Mouse (Mus musculus) forebrain, embryonic 12.5 days (tissue): ENCODE measurements at regions not wholly inside any gene's neighbourhood (a gene's known extent, or its start where the extent isn't known, plus 50 kb on each side); places are given as distances from the start of the nearest gene placed in this dataset.

Source experiments
- ATAC-seq: fragments of 200-750 bp; cut with Nextera tagmentation; 2 replicates; pipeline ENCODE4 v1.8.0; 2017; ENCODE audit warnings: moderate TSS enrichment; ENCODE audit not compliant: low FRiP score
- H3K27ac ChIP-seq: fragments of 300-500 bp; sonication (generic); 2 replicates; pipeline ENCODE4 v1.5.1; 2016; ENCODE audit warnings: mild to moderate bottlenecking
- H3K27me3 ChIP-seq: fragments of 300-500 bp; sonication (generic); 2 replicates; pipeline ENCODE4 v1.6.1; 2016; ENCODE audit warnings: mild to moderate bottlenecking
- H3K36me3 ChIP-seq: fragments of 300-500 bp; sonication (generic); replicated peaks from 2 replicates; pipeline ENCODE4 v1.6.1; 2016; ENCODE audit warnings: mild to moderate bottlenecking
- H3K4me1 ChIP-seq: fragments of 300-500 bp; sonication (generic); 2 replicates; pipeline ENCODE4 v1.6.1; 2016
- H3K4me2 ChIP-seq: fragments of 300-500 bp; sonication (generic); 2 replicates; pipeline ENCODE4 v1.6.1; 2016; ENCODE audit warnings: mild to moderate bottlenecking, moderate library complexity
- H3K4me3 ChIP-seq: fragments of 300-500 bp; sonication (generic); replicated peaks from 2 replicates; pipeline ENCODE4 v1.5.1; 2016; ENCODE audit warnings: mild to moderate bottlenecking
- H3K9ac ChIP-seq: fragments of 300-500 bp; sonication (generic); 2 replicates; pipeline ENCODE4 v1.6.1; 2016; ENCODE audit warnings: mild to moderate bottlenecking
- H3K9me3 ChIP-seq: fragments of 300-500 bp; sonication (generic); 2 replicates; pipeline ENCODE4 v1.6.1; 2016
- WGBS: fragments of 180-500 bp; shearing (Covaris S2); methylation state at CpG from one replicate; pipeline ENCODE4 v1.1.7; 2016; 5-methylcytosine and 5-hydroxymethylcytosine counted together

GRCm38 (mm10) chr3:150752787-150753186 lies 684.9 kb upstream of the Adgrl4 start:
- Histone ChIP-seq H3K36me3 (no peaks in the 10 kb centered on the region), H3K4me2 (no peak overlapping the region), H3K9me3 (no peaks in the 10 kb centered on the region), H3K27me3 (no peaks in the 10 kb centered on the region), H3K27ac (no peak overlapping the region), H3K4me1 (no peaks in the 10 kb centered on the region), H3K9ac (no peak overlapping the region), H3K4me3 (no peak overlapping the region)
- no peak for ATAC-seq
- 92% methylated on average over 1 of the region's 1 CpGs for WGBS

DNA sequence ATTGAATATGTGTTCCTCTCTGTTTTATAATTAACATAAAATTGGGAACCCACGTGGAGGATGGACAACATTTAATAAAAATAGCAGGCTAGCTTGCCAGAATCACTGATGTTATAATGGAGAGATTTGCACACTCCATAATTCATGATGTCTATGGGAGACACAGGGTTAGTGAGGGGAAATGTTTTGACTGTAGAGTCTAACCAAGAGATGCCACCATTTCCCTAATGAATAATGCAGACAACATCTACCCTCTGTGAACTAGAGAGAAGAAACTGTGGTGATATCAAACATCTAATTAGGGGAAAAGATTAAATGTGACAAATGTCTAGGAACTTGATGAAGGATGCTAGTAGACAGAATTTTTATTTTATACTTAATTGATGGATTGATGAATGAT lies 677.8 kb upstream of the Adgrl4 start:
- H3K9me3 ChIP-seq: no peaks in the 10 kb centered on the region
- H3K4me1 ChIP-seq: no peaks in the 10 kb centered on the region
- H3K27me3 ChIP-seq: no peaks in the 10 kb centered on the region
- no peaks in the 10 kb centered on the region for H3K36me3 ChIP-seq
- ATAC-seq: peak; percentile 65; the same call in 1 of the 2 replicates
- no peak overlapping the region for H3K9ac ChIP-seq
- no peak overlapping the region for H3K4me2 ChIP-seq
- no peak overlapping the region for H3K4me3 ChIP-seq
- H3K27ac ChIP-seq: no peak overlapping the region
- WGBS: 54% methylated on average over 1 of the region's 1 CpGs

DNA sequence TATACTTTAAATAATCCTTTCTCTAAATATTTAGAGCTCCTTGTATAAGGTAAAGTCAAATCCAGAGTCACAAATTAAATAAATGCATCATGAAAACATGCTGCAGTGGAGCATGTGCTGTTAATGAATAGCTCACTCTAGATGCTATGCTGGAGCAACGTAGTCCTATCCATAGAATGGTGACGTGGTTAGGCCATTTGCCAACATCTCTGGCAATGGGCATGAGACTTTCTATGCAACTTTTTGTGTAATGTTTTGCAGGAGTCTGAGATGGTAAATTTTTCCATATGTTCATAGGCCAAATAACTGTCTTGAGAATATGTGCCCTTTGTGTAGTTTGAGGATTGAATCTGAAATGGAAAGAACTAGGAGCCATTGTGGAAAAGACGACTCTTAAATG lies 653.1 kb upstream of the Adgrl4 start:
- no peaks in the 10 kb centered on the region for H3K36me3 ChIP-seq
- H3K4me1 ChIP-seq: no peaks in the 10 kb centered on the region
- no peak overlapping the region for H3K27ac ChIP-seq
- no peak overlapping the region for H3K4me2 ChIP-seq
- H3K4me3 ChIP-seq: no peak overlapping the region
- 86% methylated on average over 3 of the region's 3 CpGs for whole genome bisulfite sequencing
- no peaks in the 10 kb centered on the region for H3K27me3 ChIP-seq
- H3K9ac ChIP-seq: no peak overlapping the region
- ATAC-seq: no peak
- H3K9me3 ChIP-seq: no peaks in the 10 kb centered on the region

DNA sequence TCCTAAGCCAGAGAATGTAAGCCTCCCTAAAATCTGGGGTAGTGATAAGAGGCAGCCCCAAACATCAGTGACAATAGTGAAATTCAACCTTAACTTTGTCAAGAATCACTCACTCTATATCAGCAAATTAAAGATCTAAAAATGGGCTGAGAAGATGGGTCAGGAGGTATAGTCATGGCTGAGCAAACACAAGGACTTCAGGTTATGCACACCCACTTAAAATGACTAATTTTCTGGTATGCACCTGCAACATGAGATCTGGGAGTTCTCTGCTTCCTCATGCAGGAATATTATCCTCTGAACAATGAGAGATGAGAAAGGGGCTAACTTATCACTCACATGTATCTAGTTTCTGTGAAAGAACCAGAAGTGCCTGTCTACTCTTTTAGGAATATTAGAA lies 619.9 kb upstream of the Adgrl4 start:
- Histone ChIP-seq H3K4me2 (no peak overlapping the region), H3K9me3 (no peaks in the 10 kb centered on the region), H3K36me3 (no peaks in the 10 kb centered on the region), H3K27me3 (no peaks in the 10 kb centered on the region), H3K9ac (no peak overlapping the region), H3K27ac (no peak overlapping the region), H3K4me1 (no peaks in the 10 kb centered on the region), H3K4me3 (no peak overlapping the region)
- no peak for ATAC-seq

DNA sequence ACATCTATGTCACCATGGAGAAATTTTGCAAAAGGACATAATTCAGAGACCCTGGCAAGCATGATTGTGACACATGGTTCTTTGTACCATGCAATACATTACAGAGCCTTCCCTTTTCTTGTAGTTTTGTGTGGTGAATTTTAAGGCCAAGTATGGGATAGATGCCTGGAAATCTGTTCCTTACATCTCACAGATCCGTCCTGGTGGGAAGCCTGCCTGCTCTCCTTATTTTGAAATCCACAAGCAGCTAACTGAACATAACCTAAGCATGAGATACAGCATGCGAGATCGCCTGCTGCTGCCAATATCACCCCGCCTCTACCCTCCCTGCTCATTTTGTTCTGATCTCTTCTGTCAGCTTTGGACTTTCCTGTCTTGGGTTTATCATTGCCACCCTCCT lies 618.3 kb upstream of the Adgrl4 start:
- H3K27ac ChIP-seq: no peak overlapping the region
- no peaks in the 10 kb centered on the region for H3K9me3 ChIP-seq
- H3K4me3 ChIP-seq: no peak overlapping the region
- 80% methylated on average over 4 of the region's 4 CpGs for WGBS
- no peak overlapping the region for H3K4me2 ChIP-seq
- no peaks in the 10 kb centered on the region for H3K36me3 ChIP-seq
- H3K9ac ChIP-seq: no peak overlapping the region
- H3K27me3 ChIP-seq: no peaks in the 10 kb centered on the region
- H3K4me1 ChIP-seq: no peaks in the 10 kb centered on the region
- ATAC-seq: no peak

- ATAC-seq: no peak
Measured at GRCm38 (mm10) chr3:150820039-150820438, 617.6 kb upstream of the Adgrl4 start.

GRCm38 (mm10) chr3:150846029-150846428 lies 591.7 kb upstream of the Adgrl4 start:
- no peak overlapping the region for H3K4me3 ChIP-seq
- H3K4me2 ChIP-seq: no peak overlapping the region
- no peaks in the 10 kb centered on the region for H3K36me3 ChIP-seq
- 84% methylated on average over 2 of the region's 2 CpGs for WGBS
- H3K9me3 ChIP-seq: no peaks in the 10 kb centered on the region
- no peak overlapping the region for H3K27ac ChIP-seq
- no peak for ATAC-seq
- H3K9ac ChIP-seq: no peak overlapping the region
- no peaks in the 10 kb centered on the region for H3K4me1 ChIP-seq
- H3K27me3 ChIP-seq: no peaks in the 10 kb centered on the region

More at GRCm38 (mm10) chr3:150820039-150820438, 617.6 kb upstream of the Adgrl4 start:
- Histone ChIP-seq H3K4me1 (no peaks in the 10 kb centered on the region), H3K4me2 (no peak overlapping the region), H3K4me3 (no peak overlapping the region), H3K27ac (no peak overlapping the region), H3K9ac (no peak overlapping the region), H3K36me3 (no peaks in the 10 kb centered on the region), H3K27me3 (no peaks in the 10 kb centered on the region), H3K9me3 (no peaks in the 10 kb centered on the region)
- WGBS: 87% methylated on average over 5 of the region's 5 CpGs

DNA sequence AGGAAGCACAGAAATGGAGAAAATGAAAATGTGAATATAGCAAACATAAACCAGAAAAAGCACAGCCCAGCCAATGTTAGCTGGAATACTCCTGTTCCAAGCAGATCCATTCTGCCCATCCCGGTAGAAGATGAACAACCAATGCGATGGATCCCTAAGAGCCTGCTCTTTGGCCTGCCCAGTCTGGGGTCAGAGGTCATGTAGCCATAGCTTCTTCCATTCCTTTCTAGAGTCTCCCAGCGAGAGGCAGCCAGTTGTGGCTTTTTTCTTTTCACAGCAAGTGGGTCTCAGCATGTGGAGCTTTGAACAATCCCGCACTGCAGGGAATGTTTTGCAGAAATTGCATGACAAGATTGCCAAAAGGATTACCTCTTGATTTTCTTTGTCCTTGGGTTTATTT lies 585.6 kb upstream of the Adgrl4 start:
- H3K27me3 ChIP-seq: no peaks in the 10 kb centered on the region
- H3K27ac ChIP-seq: no peak overlapping the region
- H3K4me2 ChIP-seq: no peak overlapping the region
- no peaks in the 10 kb centered on the region for H3K36me3 ChIP-seq
- H3K9ac ChIP-seq: no peak overlapping the region
- H3K4me3 ChIP-seq: no peak overlapping the region
- ATAC-seq: no peak
- no peaks in the 10 kb centered on the region for H3K4me1 ChIP-seq
- 6% methylated on average over 4 of the region's 4 CpGs for WGBS
- H3K9me3 ChIP-seq: no peaks in the 10 kb centered on the region

GRCm38 (mm10) chr3:150896668-150897067 lies 541.0 kb upstream of the Adgrl4 start:
- ATAC-seq: no peak
- Histone ChIP-seq H3K9me3 (no peaks in the 10 kb centered on the region), H3K9ac (no peak overlapping the region), H3K36me3 (no peaks in the 10 kb centered on the region), H3K4me2 (no peak overlapping the region), H3K27me3 (no peaks in the 10 kb centered on the region), H3K27ac (no peak overlapping the region), H3K4me1 (no peaks in the 10 kb centered on the region), H3K4me3 (no peak overlapping the region)
- 78% methylated on average over 2 of the region's 2 CpGs for WGBS

DNA sequence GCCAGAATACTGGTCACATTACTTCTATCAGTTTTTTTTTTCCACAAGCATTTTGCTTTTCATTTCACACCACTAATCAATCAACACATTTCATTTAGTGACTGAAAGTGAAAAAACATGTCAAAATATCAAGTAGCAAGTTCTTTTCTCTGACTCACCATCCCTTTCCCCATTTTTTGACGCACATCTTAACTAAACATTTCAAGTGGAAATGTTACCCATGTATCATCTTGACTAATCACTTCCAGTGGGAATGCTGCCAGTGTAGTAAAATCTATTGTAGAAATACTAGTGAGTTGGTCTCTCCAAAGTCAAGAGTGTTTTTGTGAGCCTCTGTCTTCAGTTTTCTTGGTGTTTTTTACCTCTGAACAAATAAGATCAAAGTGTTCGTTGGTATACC lies 527.6 kb upstream of the Adgrl4 start:
- Histone ChIP-seq H3K27ac (no peak overlapping the region), H3K9me3 (no peaks in the 10 kb centered on the region), H3K4me1 (no peaks in the 10 kb centered on the region), H3K36me3 (no peaks in the 10 kb centered on the region), H3K4me3 (no peak overlapping the region), H3K4me2 (no peak overlapping the region), H3K27me3 (no peaks in the 10 kb centered on the region), H3K9ac (no peak overlapping the region)
- no peak for ATAC-seq
- WGBS: 91% methylated on average over 2 of the region's 2 CpGs

DNA sequence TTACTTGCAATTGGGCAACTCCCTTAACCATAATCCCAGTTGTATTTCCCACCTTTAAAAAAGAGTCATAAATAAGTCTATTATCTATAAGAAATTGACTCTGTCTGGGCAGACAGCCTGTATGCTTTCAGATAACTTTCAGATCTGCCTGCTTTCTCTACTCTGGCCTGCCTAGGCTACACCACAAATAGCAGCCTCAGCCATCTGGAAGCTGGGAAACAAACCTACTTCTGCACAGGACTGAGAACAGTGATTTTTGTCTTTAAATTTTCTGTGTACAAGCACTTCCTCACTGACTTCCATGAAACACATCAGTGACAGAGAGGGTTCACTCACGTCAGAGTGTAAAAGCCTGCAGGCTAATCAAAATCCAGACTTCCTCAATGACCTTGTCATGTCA lies 482.8 kb upstream of the Adgrl4 start:
- Histone ChIP-seq H3K27me3 (no peaks in the 10 kb centered on the region), H3K4me3 (no peak overlapping the region), H3K9ac (no peak overlapping the region), H3K4me2 (no peak overlapping the region), H3K27ac (no peak overlapping the region), H3K4me1 (no peaks in the 10 kb centered on the region), H3K36me3 (no peaks in the 10 kb centered on the region), H3K9me3 (no peaks in the 10 kb centered on the region)
- 73% methylated on average over 1 of the region's 1 CpGs for WGBS
- ATAC-seq: no peak

GRCm38 (mm10) chr3:150999652-151000051 lies 438.0 kb upstream of the Adgrl4 start:
- Histone ChIP-seq H3K27ac (no peak overlapping the region), H3K4me3 (no peak overlapping the region), H3K4me2 (no peak overlapping the region), H3K9me3 (no peaks in the 10 kb centered on the region), H3K9ac (no peak overlapping the region), H3K27me3 (no peaks in the 10 kb centered on the region), H3K36me3 (no peaks in the 10 kb centered on the region), H3K4me1 (no peaks in the 10 kb centered on the region)
- ATAC-seq: 0 out of 2 replicates have a peak, but pooled peaks have one; percentile 51
- WGBS: 68% methylated on average over 2 of the region's 2 CpGs

DNA sequence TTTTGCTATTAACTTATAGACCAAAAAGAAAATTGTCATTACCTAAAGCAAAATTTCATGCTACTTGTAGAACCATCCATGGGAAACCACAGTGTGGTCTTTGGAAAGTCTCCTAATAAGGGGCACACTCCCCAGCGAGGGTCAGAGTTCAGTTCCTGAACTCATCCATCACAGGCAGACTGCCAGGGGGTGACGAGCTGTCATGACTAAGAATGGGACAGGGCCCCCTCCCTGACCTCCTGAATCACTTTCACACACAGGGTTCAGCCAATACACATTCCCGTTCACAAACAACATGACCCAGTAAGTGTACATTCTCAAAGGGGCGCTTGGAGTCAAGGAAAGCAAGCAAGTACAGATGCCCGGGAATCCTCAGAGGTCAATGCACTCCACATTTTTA lies 437.5 kb upstream of the Adgrl4 start:
- no peaks in the 10 kb centered on the region for H3K36me3 ChIP-seq
- H3K27me3 ChIP-seq: no peaks in the 10 kb centered on the region
- H3K4me3 ChIP-seq: no peak overlapping the region
- no peaks in the 10 kb centered on the region for H3K9me3 ChIP-seq
- no peak overlapping the region for H3K27ac ChIP-seq
- 21% methylated on average over 5 of the region's 5 CpGs for WGBS
- no peaks in the 10 kb centered on the region for H3K4me1 ChIP-seq
- no peak overlapping the region for H3K4me2 ChIP-seq
- no peak for ATAC-seq
- no peak overlapping the region for H3K9ac ChIP-seq
